ENCODE assay signal across 8 mouse cellular contexts in the genomic region with DNA sequence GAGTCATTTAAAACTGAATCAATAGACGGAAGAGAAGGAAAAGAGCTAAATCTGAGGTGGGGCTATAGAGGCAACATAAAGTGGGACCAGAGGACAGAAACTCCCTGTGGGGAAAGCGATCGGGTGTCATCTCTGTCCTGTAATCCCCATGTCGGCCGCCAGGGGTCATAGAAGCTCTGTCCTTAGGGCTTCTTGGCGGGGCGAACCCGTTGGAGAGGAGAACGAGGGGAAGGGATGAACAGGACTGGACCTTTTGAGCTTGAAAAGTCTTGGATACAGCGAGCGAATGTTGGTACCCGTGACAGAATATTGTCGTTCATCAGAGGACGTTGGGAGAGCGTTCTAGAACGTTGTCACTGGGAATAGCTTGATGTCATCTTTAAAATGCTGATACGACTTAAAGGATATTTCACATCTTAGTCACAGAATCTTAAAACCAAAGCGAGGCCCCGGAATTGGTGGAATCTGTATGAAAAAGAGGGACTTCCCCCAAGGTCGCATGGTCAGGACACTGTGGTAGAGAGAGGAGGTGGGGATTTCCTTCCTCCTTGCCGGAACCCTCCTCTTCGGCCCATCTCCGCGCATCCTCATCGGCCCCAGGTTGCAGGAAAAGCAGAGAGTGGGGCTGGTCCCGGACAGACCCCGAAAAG. TPM values are rescaled to one million over a fixed set of nuclear protein-coding genes. Genes with fewer than 3 reads are reported as not detected.
DNase-seq lines count a peak whose midpoint lies in the region; ATAC-seq and TF ChIP-seq lines count a peak whose summit lies in the region.

No protein-coding gene starts in this region.

- no peak overlapping the region for H3K27ac ChIP-seq in cerebellum, adult 2 months (ENCODE audit: insufficient read depth, low read length)
- no peak overlapping the region for H3K27ac ChIP-seq in hindbrain, embryonic 12.5 days

- peak overlapping the region; percentile 56 for H3K4me2 ChIP-seq in hindbrain, embryonic 12.5 days (replicated peaks)

- peaks cover 2% of the 10 kb centered on the region; the same call in 1 of the 2 replicates for H3K36me3 ChIP-seq in hindbrain, embryonic 12.5 days

- WGBS in cerebellum, adult 2 months, result 8% methylated on average over 27 of the region's 27 CpGs
- WGBS in hindbrain, embryonic 12.5 days, result 8% methylated on average over 27 of the region's 27 CpGs

- TF ChIP-seq CTCF in cerebellum, adult 2 months (IDR thresholded peaks at IDR 0.05; ENCODE audit: borderline replicate concordance, insufficient read depth, low read depth, low read length), result peak; percentile 82

- TF ChIP-seq POLR2A in cerebellum, adult 2 months (IDR thresholded peaks at IDR 0.05; ENCODE audit: borderline replicate concordance, insufficient read depth, low read length), result no peak

- DNase-seq in MEL-GATA-1-ER (ENCODE audit: extremely low read depth, low read depth), result peak; percentile 63
- peak; percentile 77 to 89 for DNase-seq in cerebellum, adult 2 months
- peak; percentile 67 for DNase-seq in forelimb bud, embryonic 11.5 days (ENCODE audit: low read depth, low spot score)
- DNase-seq in layer of hippocampus, postnatal 10 days (ENCODE audit: low spot score in 2 of 2), result peak; percentile 88 to 89
- peak; percentile 83 for DNase-seq in lung, postnatal 10 days
- DNase-seq in retina, postnatal 7 days (ENCODE audit: low read depth, low spot score), result peak; percentile 66
- DNase-seq in urinary bladder, postnatal 14 days (ENCODE audit: low spot score), result peak; percentile 78

- H3K9me3 ChIP-seq in hindbrain, embryonic 12.5 days (replicated peaks), result 0 out of 2 replicates have a peak, but pooled peaks cover 7% of the 10 kb centered on the region

- peak overlapping the region; percentile 42 for H3K9ac ChIP-seq in hindbrain, embryonic 12.5 days

- peak overlapping the region; percentile 97 for H3K4me3 ChIP-seq in cerebellum, adult 2 months (replicated peaks; ENCODE audit: insufficient read depth, low read depth, low read length)
- H3K4me3 ChIP-seq in hindbrain, embryonic 12.5 days, result peak overlapping the region; percentile 25

- no peaks in the 10 kb centered on the region for H3K27me3 ChIP-seq in cerebellum, adult 2 months (ENCODE audit: control insufficient read depth, insufficient read depth, low read length)
- peaks cover 65% of the 10 kb centered on the region for H3K27me3 ChIP-seq in hindbrain, embryonic 12.5 days

- ATAC-seq in hindbrain, embryonic 12.5 days (ENCODE audit: low FRiP score), result no peak

- H3K4me1 ChIP-seq in cerebellum, adult 2 months (ENCODE audit: control insufficient read depth, insufficient read depth, low read length), result no peaks in the 10 kb centered on the region
- peaks cover 42% of the 10 kb centered on the region for H3K4me1 ChIP-seq in hindbrain, embryonic 12.5 days

RNA-seq across cellular contexts. Expression of gene Eml2, which starts 2.3 kb away (rescaled TPM):
- 148 and 176 TPM in 2 replicates for polyA plus RNA-seq in cerebellum, adult 2 months (2012; rRNA removed)
- 6.1 and 7.2 TPM in 2 replicates for polyA plus RNA-seq in hindbrain, embryonic 12.5 days (2016; fragmentation: Nextera tagmentation; extraction: Ambion mirVana)
- total RNA-seq in layer of hippocampus, postnatal 10 days (2021), result 100 to 1,000 TPM; 183 to 198 TPM

RNA-seq across cellular contexts. Expression of gene Gipr, which starts 12.6 kb away (rescaled TPM):
- 1.9 and 2.6 TPM in 2 replicates for polyA plus RNA-seq in cerebellum, adult 2 months (2012; rRNA removed)
- polyA plus RNA-seq in hindbrain, embryonic 12.5 days (2016; fragmentation: Nextera tagmentation; extraction: Ambion mirVana), result 1.4 and 2.0 TPM in 2 replicates
- total RNA-seq in layer of hippocampus, postnatal 10 days (2021), result 1 to 10 TPM; 3.0 to 4.1 TPM

RNA-seq across cellular contexts. Expression of gene Snrpd2, which starts 29.0 kb away (rescaled TPM):
- polyA plus RNA-seq in cerebellum, adult 2 months (2012; rRNA removed), result 87.1 and 88.8 TPM in 2 replicates
- polyA plus RNA-seq in hindbrain, embryonic 12.5 days (2016; fragmentation: Nextera tagmentation; extraction: Ambion mirVana), result 118 and 122 TPM in 2 replicates
- 100 to 1,000 TPM in 1 of 2 experiments, 10 to 100 TPM in 1; 94.1 to 100 TPM for total RNA-seq in layer of hippocampus, postnatal 10 days (2021)

RNA-seq across cellular contexts. Expression of gene Qpctl, which starts 29.5 kb away (rescaled TPM):
- 15.7 TPM in 2 replicates for polyA plus RNA-seq in cerebellum, adult 2 months (2012; rRNA removed)
- 21.2 and 22.8 TPM in 2 replicates for polyA plus RNA-seq in hindbrain, embryonic 12.5 days (2016; fragmentation: Nextera tagmentation; extraction: Ambion mirVana)
- total RNA-seq in layer of hippocampus, postnatal 10 days (2021), result 10 to 100 TPM; 20.9 to 22.8 TPM

RNA-seq across cellular contexts. Expression of gene Gpr4, which starts 33.8 kb away (rescaled TPM):
- 4.3 and 5.1 TPM in 2 replicates for polyA plus RNA-seq in cerebellum, adult 2 months (2012; rRNA removed)
- polyA plus RNA-seq in hindbrain, embryonic 12.5 days (2016; fragmentation: Nextera tagmentation; extraction: Ambion mirVana), result 2.2 and 2.4 TPM in 2 replicates
- 1 to 10 TPM; 3.5 to 3.6 TPM for total RNA-seq in layer of hippocampus, postnatal 10 days (2021)

Comparison
In these comparisons a context has a peak if more than half of its experiments do, and no peak if none do; other contexts are left out.
1. RNA of gene Eml2, which starts 2.3 kb away (polyA plus RNA-seq): 148 to 176 TPM in cerebellum, adult 2 months; 6.1 to 7.2 TPM in hindbrain, embryonic 12.5 days; every median in the first group is over 10 times any median in the second.
2. Peak in every context shown above with its lines, with median percentiles within 50 percentile points of each other: DNase-seq.